Mouse (Mus musculus): ENCODE data around the gene Tex47. TPM values are rescaled to one million over a fixed set of nuclear protein-coding genes. Genes with fewer than 3 reads are reported as not detected.

The Tex47 gene
- not detected for total RNA-seq (2021)

GRCm38 (mm10) chr5:7303819-7304218 is at the start of gene Tex47:
Gene Tex47 (plus strand): TSS chr5:7304119.
- DNase-seq = no peak
- intact Hi-C loops (cut with DNase I) = no loop called here

GRCm38 (mm10) chr5:7276659-7277455 is 27.1 kb upstream of the Tex47 start:
- DNase-seq = no peak
- intact Hi-C loops (cut with DNase I) = no loop called here

- DNase-seq = no peak
- intact Hi-C loops (cut with DNase I) = no loop called here
These were observed 19.6 kb upstream of the Tex47 start for GRCm38 (mm10) chr5:7284336-7284735.

GRCm38 (mm10) chr5:7302969-7303368 is 950 bp upstream of the Tex47 start:
- DNase-seq = no peak
- intact Hi-C loops (cut with DNase I) = no loop called here

- no peak for DNase-seq
- intact Hi-C loops (cut with DNase I) = no loop called here
These were observed 21.7 kb downstream of the Tex47 start for GRCm38 (mm10) chr5:7325594-7325993.

GRCm38 (mm10) chr5:7344145-7345010 is 40.5 kb downstream of the Tex47 start, which contains the start of gene Zfp804b:
Gene Zfp804b (minus strand): TSS chr5:7344756.
- peak; percentile 17 to 31 for DNase-seq
- intact Hi-C loops (cut with DNase I) = no loop called here

GRCm38 (mm10) chr5:7345011-7345389 is 41.1 kb downstream of the Tex47 start:
- no peak for DNase-seq
- intact Hi-C loops (cut with DNase I) = no loop called here

Other genes with a start within 250 kb of the Tex47 start
- gene Zfp804b, start 40.6 kb downstream of the Tex47 start, total RNA-seq (2021) = under 1 TPM; 0.17 to 0.19 TPM

Data from heart, postnatal 10 days (tissue).